Mouse (Mus musculus): ENCODE results near the gene Rpusd1. TPM values are rescaled to one million over a fixed set of nuclear protein-coding genes. Genes with fewer than 3 reads are reported as not detected.

Rpusd1 gene
- total and polyA plus RNA-seq, 3 experiments, result 4.2 to 18.3 (median 5.1) TPM

DNA sequence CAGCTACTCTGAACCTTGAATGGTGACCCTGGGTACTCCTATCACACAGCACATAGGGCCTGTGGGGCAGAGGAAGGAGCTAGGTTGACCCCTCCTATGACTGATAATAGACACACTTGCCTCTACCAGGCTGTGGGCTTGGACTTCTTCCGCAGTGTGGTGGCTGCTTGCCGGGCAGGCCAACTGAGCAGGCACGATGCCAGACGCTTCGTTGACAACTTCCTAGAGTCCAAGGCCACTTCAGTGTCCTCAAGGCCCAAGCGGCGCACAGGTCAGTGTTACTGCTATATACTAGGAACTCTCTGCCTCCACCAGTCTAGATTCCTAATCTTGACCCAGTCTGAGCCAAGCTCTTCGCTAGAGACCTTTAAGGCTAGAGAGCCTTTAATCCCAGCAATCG is 16.4 kb downstream of the Rpusd1 start:
- no peaks in the 10 kb centered on the region for H3K79me2 ChIP-seq (replicated peaks; ENCODE audit: control insufficient read depth, insufficient read depth, low read length)
- no peak overlapping the region for H3K4me3 ChIP-seq
- H3K27ac ChIP-seq, result no peak overlapping the region
- H3K27me3 ChIP-seq (ENCODE audit: control insufficient read depth, insufficient read depth, low read length), result no peaks in the 10 kb centered on the region
- intact Hi-C loops (cut with DNase I), result no loop called here
- no peak overlapping the region for H3K9ac ChIP-seq (ENCODE audit: low read depth, low read length)
- DNase-seq, result no peak
- TF ChIP-seq CTCF (IDR thresholded peaks at IDR 0.05) (no peak), POLR2A (IDR thresholded peaks at IDR 0.05; ENCODE audit: insufficient read depth, low read depth, low read length) (no peak), EP300 (IDR thresholded peaks at IDR 0.05; ENCODE audit: insufficient read depth, low read depth, low read length) (no peak)
- no peaks in the 10 kb centered on the region for H3K36me3 ChIP-seq (ENCODE audit: control insufficient read depth, insufficient read depth, low read length)
- H3K4me1 ChIP-seq (ENCODE audit: control insufficient read depth, insufficient read depth, low read length), result no peaks in the 10 kb centered on the region
- WGBS, result 77% methylated on average over 9 of the region's 9 CpGs

DNA sequence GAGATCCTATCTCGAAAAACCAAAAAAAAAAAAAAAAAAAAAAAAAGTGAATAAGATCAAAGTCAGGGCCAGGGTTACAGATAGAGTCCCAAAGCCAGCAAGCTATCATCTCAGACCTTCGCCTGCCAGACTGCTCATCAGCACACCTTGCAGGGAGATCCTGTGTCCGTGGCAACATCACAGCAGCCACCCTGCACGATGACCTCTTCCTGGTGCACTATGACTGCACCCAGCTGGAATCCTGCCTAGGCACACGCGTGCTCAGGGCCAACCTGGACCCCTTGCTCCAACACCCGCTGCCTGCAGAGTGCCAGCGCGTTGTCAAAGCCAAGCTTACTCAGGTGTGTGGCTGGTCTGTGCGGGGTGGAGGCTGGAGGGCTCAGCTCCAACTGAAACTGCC is 16.8 kb downstream of the Rpusd1 start:
- no peak for DNase-seq
- TF ChIP-seq POLR2A (IDR thresholded peaks at IDR 0.05; ENCODE audit: insufficient read depth, low read depth, low read length), result no peak
- no peak for TF ChIP-seq CTCF (IDR thresholded peaks at IDR 0.05)
- no peak for TF ChIP-seq EP300 (IDR thresholded peaks at IDR 0.05; ENCODE audit: insufficient read depth, low read depth, low read length)
- intact Hi-C loops (cut with DNase I), result no loop called here
- WGBS, result 70% methylated on average over 10 of the region's 10 CpGs
- Histone ChIP-seq H3K4me1 (ENCODE audit: control insufficient read depth, insufficient read depth, low read length) (no peaks in the 10 kb centered on the region), H3K9ac (ENCODE audit: low read depth, low read length) (no peak overlapping the region), H3K36me3 (ENCODE audit: control insufficient read depth, insufficient read depth, low read length) (no peaks in the 10 kb centered on the region), H3K79me2 (replicated peaks; ENCODE audit: control insufficient read depth, insufficient read depth, low read length) (no peaks in the 10 kb centered on the region), H3K27ac (no peak overlapping the region), H3K27me3 (ENCODE audit: control insufficient read depth, insufficient read depth, low read length) (no peaks in the 10 kb centered on the region), H3K4me3 (no peak overlapping the region)

DNA sequence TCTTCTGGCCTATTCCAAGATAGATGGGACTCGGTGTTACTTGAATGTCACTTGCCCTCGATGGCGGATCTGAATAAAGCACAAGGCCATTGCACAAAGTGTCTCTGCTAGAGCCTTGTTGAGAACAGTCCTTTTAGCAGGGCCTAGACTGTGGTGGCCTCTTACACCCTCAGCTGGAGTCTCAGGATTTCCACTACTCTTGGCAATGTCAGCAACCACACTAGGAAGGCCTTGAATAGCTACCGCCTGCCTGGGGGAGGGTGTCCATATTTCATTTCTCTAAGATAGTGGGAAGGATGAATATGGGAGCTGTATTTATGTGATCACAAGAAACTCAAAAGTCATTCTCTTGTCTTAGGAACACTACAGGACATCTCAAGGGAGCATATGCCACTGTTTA is 20.8 kb downstream of the Rpusd1 start:
- Histone ChIP-seq H3K27me3 (ENCODE audit: control insufficient read depth, insufficient read depth, low read length) (no peaks in the 10 kb centered on the region), H3K36me3 (ENCODE audit: control insufficient read depth, insufficient read depth, low read length) (no peaks in the 10 kb centered on the region), H3K9ac (ENCODE audit: low read depth, low read length) (no peak overlapping the region), H3K27ac (no peak overlapping the region), H3K4me1 (ENCODE audit: control insufficient read depth, insufficient read depth, low read length) (no peaks in the 10 kb centered on the region), H3K4me3 (no peak overlapping the region), H3K79me2 (replicated peaks; ENCODE audit: control insufficient read depth, insufficient read depth, low read length) (no peaks in the 10 kb centered on the region)
- no peak for DNase-seq
- TF ChIP-seq POLR2A (IDR thresholded peaks at IDR 0.05; ENCODE audit: insufficient read depth, low read depth, low read length), result no peak
- no peak for TF ChIP-seq CTCF (IDR thresholded peaks at IDR 0.05)
- no peak for TF ChIP-seq EP300 (IDR thresholded peaks at IDR 0.05; ENCODE audit: insufficient read depth, low read depth, low read length)
- WGBS, result 78% methylated on average over 4 of the region's 4 CpGs
- intact Hi-C loops (cut with DNase I), result no loop called here

DNA sequence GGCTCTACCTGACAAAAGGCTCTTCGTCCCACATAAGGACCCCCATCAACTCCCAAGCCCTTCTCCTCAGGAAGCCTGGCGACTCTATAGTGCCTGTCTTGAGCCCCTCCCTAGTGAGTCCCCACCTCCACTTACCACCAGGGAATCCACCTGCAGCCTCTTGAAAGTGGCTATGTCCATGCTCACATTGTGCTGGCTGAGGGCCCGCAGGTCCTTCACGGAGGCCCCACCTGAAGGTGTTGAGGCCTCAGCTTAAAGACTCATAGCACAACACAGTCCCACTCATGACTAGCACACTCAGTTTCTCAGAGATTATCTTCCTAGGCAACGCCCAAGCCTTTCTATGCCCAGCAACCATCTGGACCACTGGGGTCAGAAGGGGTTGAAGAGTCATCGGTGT is 21.8 kb downstream of the Rpusd1 start:
- WGBS, result 81% methylated on average over 6 of the region's 6 CpGs
- Histone ChIP-seq H3K4me1 (ENCODE audit: control insufficient read depth, insufficient read depth, low read length) (no peaks in the 10 kb centered on the region), H3K9ac (ENCODE audit: low read depth, low read length) (no peak overlapping the region), H3K36me3 (ENCODE audit: control insufficient read depth, insufficient read depth, low read length) (no peaks in the 10 kb centered on the region), H3K27ac (no peak overlapping the region), H3K79me2 (replicated peaks; ENCODE audit: control insufficient read depth, insufficient read depth, low read length) (no peaks in the 10 kb centered on the region), H3K4me3 (no peak overlapping the region), H3K27me3 (ENCODE audit: control insufficient read depth, insufficient read depth, low read length) (no peaks in the 10 kb centered on the region)
- DNase-seq, result no peak
- intact Hi-C loops (cut with DNase I), result no loop called here
- TF ChIP-seq CTCF (IDR thresholded peaks at IDR 0.05) (no peak), POLR2A (IDR thresholded peaks at IDR 0.05; ENCODE audit: insufficient read depth, low read depth, low read length) (no peak), EP300 (IDR thresholded peaks at IDR 0.05; ENCODE audit: insufficient read depth, low read depth, low read length) (no peak)

DNA sequence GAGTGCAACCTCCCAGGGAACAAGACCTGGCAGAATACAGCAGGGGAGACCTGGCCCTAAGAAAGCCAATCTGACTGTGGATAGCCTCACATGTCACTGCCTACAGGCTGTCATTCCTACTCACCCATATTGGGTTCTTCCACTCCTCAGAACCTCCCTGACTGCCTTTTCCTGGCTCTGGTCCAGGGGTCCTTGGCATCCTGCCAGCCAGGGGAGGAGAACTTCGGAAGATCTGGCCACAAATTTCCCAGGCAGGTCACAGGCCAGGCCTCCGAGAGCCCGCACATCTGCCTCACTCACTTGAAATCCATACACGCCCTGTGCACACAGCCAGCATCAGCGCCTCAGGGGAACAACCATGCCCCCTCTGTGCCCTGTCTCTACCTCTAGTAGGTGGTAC is 24.0 kb downstream of the Rpusd1 start:
- no peak for TF ChIP-seq POLR2A (IDR thresholded peaks at IDR 0.05; ENCODE audit: insufficient read depth, low read depth, low read length)
- TF ChIP-seq EP300 (IDR thresholded peaks at IDR 0.05; ENCODE audit: insufficient read depth, low read depth, low read length), result no peak
- no peak for TF ChIP-seq CTCF (IDR thresholded peaks at IDR 0.05)
- Histone ChIP-seq H3K79me2 (replicated peaks; ENCODE audit: control insufficient read depth, insufficient read depth, low read length) (no peaks in the 10 kb centered on the region), H3K4me3 (no peak overlapping the region), H3K36me3 (ENCODE audit: control insufficient read depth, insufficient read depth, low read length) (no peaks in the 10 kb centered on the region), H3K9ac (ENCODE audit: low read depth, low read length) (no peak overlapping the region), H3K27ac (no peak overlapping the region), H3K4me1 (ENCODE audit: control insufficient read depth, insufficient read depth, low read length) (no peaks in the 10 kb centered on the region), H3K27me3 (ENCODE audit: control insufficient read depth, insufficient read depth, low read length) (no peaks in the 10 kb centered on the region)
- intact Hi-C loops (cut with DNase I), result no loop called here
- peak; percentile 33 to 47 for DNase-seq
- WGBS, result 20% methylated on average over 5 of the region's 5 CpGs

DNA sequence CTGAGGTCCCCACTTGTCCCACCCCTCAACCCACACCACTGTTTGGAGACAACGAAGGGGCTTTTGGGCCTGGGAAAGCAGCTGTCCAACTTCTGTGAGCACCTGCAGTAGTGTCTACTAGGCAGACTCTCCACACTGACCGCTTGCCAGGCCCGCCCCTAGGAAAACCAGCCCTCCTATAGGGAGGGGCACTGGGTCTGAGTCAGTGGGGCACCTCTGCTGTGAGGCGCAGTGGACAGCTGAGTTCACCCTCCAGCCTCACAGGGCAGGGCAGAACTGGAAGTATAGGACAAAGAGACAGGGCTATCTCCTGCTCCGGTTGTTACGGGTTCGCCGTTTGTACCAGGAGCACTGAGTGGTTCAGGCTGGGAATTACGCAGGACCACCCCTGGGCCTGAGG is 26.8 kb downstream of the Rpusd1 start, which contains the start of gene Msln:
Gene Msln, minus strand, starts transcription at position 138 of the 400 bp plus-strand sequence.
- no peaks in the 10 kb centered on the region for H3K27me3 ChIP-seq (ENCODE audit: control insufficient read depth, insufficient read depth, low read length)
- H3K27ac ChIP-seq, result no peak within 1 kb of the TSS
- no peak within 1 kb of the TSS for H3K9ac ChIP-seq (ENCODE audit: low read depth, low read length)
- no peaks in the 10 kb centered on the region for H3K36me3 ChIP-seq (ENCODE audit: control insufficient read depth, insufficient read depth, low read length)
- intact Hi-C loops (cut with DNase I), result no loop called here
- H3K79me2 ChIP-seq (replicated peaks; ENCODE audit: control insufficient read depth, insufficient read depth, low read length), result no peaks in the 10 kb centered on the region
- no peak for DNase-seq
- TF ChIP-seq EP300 (IDR thresholded peaks at IDR 0.05; ENCODE audit: insufficient read depth, low read depth, low read length) (no peak), CTCF (IDR thresholded peaks at IDR 0.05) (no peak), POLR2A (IDR thresholded peaks at IDR 0.05; ENCODE audit: insufficient read depth, low read depth, low read length) (no peak)
- WGBS, result 85% methylated on average over 9 of the region's 9 CpGs
- no peak within 1 kb of the TSS for H3K4me3 ChIP-seq
- H3K4me1 ChIP-seq (ENCODE audit: control insufficient read depth, insufficient read depth, low read length), result no peaks in the 10 kb centered on the region
